Mouse (Mus musculus) embryonic facial prominence, embryonic 14.5 days (tissue): Measurements from ENCODE around the gene 6030468B19Rik. TPM values are rescaled to one million over a fixed set of nuclear protein-coding genes. Genes with fewer than 3 reads are reported as not detected.

ENCODE experiments used
- polyA plus RNA-seq: library from polyadenylated mRNA; unstranded; fragments of >200 nt; fragmentation: Nextera tagmentation; extraction: Ambion mirVana; gene quantifications from 2 replicates; pipeline ENCODE4 v1.2.1, GENCODE M21; 2014

Gene 6030468B19Rik
- polyA plus RNA-seq, 1 experiment from 2014 or later, result not detected

Other genes starting within 250 kb of the 6030468B19Rik start
- gene Tnrc6c, start 143.4 kb upstream of the 6030468B19Rik start, polyA plus RNA-seq, result 15.2 and 16.3 TPM in 2 replicates
- 1.1 and 1.3 TPM in 2 replicates for gene Tmc8, start 15.6 kb upstream of the 6030468B19Rik start, polyA plus RNA-seq
- gene Tmc6, start 15.5 kb upstream of the 6030468B19Rik start, polyA plus RNA-seq, result 16.5 and 17.6 TPM in 2 replicates
- 0.25 and 0.86 TPM in 2 replicates for gene Gm20708, start 12.0 kb downstream of the 6030468B19Rik start, polyA plus RNA-seq
- 74.0 and 78.6 TPM in 2 replicates for gene Syngr2, start 12.0 kb downstream of the 6030468B19Rik start, polyA plus RNA-seq
- gene Afmid, start 28.3 kb downstream of the 6030468B19Rik start, polyA plus RNA-seq, result 4.5 and 5.5 TPM in 2 replicates
- 108 and 119 TPM in 2 replicates for gene Tk1, start 28.4 kb downstream of the 6030468B19Rik start, polyA plus RNA-seq
- gene Birc5, start 51.6 kb downstream of the 6030468B19Rik start, polyA plus RNA-seq, result 229 and 265 TPM in 2 replicates
- not detected in 2 replicates for gene Tmem235, start 63.1 kb downstream of the 6030468B19Rik start, polyA plus RNA-seq
- 3.7 and 4.2 TPM in 2 replicates for gene Tha1, start 75.8 kb downstream of the 6030468B19Rik start, polyA plus RNA-seq
- gene Socs3, start 172.4 kb downstream of the 6030468B19Rik start, polyA plus RNA-seq, result 6.8 and 8.3 TPM in 2 replicates
- gene Pgs1, start 188.6 kb downstream of the 6030468B19Rik start, polyA plus RNA-seq, result 31.0 and 34.7 TPM in 2 replicates